8 mouse cellular contexts compared by ENCODE assay signal in the genomic region with DNA sequence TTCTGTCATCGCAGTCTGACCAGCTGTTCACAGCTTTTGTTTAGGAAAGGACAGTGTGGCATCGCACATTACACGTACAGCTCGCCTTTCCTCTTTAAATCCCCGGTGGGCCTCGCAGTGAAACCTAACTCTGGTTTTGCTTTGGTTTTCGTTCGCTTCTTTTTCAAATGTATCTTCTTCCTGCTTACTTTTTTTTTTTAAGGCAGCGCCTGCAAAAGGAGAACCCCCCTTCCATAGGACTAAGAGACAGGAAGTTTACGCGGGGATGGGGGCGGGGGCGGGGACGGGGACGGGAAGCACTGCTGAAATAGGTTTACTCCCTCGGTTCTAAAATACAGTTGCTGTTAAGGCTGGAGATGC. TPM values are rescaled to one million over a fixed set of nuclear protein-coding genes. Genes with fewer than 3 reads are reported as not detected.
DNase-seq lines count a peak whose midpoint lies in the region; ATAC-seq and TF ChIP-seq lines count a peak whose summit lies in the region.

No protein-coding gene starts in this region.

- peaks cover 15% of the 10 kb centered on the region for H3K9me3 ChIP-seq in E14TG2a.4 (ENCODE audit: low read length)
- no peaks in the 10 kb centered on the region for H3K9me3 ChIP-seq in heart, embryonic 12.5 days (replicated peaks)

- peak overlapping the region; percentile 67 for H3K4me3 ChIP-seq in E14TG2a.4 (replicated peaks; ENCODE audit: low read length)
- H3K4me3 ChIP-seq in heart, embryonic 12.5 days = peak overlapping the region; percentile 40

- peaks cover 49% of the 10 kb centered on the region for H3K4me1 ChIP-seq in E14TG2a.4 (replicated peaks; ENCODE audit: low read depth, low read length)
- peaks cover 16% of the 10 kb centered on the region; the same call in 1 of the 2 replicates for H3K4me1 ChIP-seq in heart, embryonic 12.5 days (replicated peaks)

- peak overlapping the region; percentile 60 for H3K4me2 ChIP-seq in heart, embryonic 12.5 days

- H3K27ac ChIP-seq in heart, embryonic 12.5 days (ENCODE audit: poor library complexity, severe bottlenecking) = peak overlapping the region; percentile 73

- peak; percentile 75 for DNase-seq in 3T3-L1 (ENCODE audit: low read depth, low spot score)
- DNase-seq in embryo, embryonic 11 days = peak; percentile 70
- DNase-seq in kidney, postnatal 14 days = peak; percentile 33
- peak; percentile 36 for DNase-seq in lung, postnatal 10 days
- DNase-seq in right cerebral cortex, adult 18-20 months = peak; percentile 23
- DNase-seq in cerebellum, adult 11-12 months = no peak

- peak overlapping the region; percentile 28; the same call in 1 of the 2 replicates for H3K9ac ChIP-seq in heart, embryonic 12.5 days

- H3K36me3 ChIP-seq in E14TG2a.4 (ENCODE audit: insufficient read depth, low read length) = peaks cover 1% of the 10 kb centered on the region; the same call in 1 of the 2 replicates
- no peaks in the 10 kb centered on the region for H3K36me3 ChIP-seq in heart, embryonic 12.5 days

- no peak for TF ChIP-seq CTCF in E14TG2a.4 (conservative IDR thresholded peaks at IDR 0.05; ENCODE audit: low read length)

- no peaks in the 10 kb centered on the region for H3K27me3 ChIP-seq in E14TG2a.4 (ENCODE audit: insufficient read depth, low read length)
- H3K27me3 ChIP-seq in heart, embryonic 12.5 days (replicated peaks) = no peaks in the 10 kb centered on the region

- peak; percentile 80; the same call in 1 of the 2 replicates for ATAC-seq in heart, embryonic 12.5 days (ENCODE audit: insufficient number of reproducible peaks, low FRiP score)

- 15% methylated on average over 16 of the region's 16 CpGs for WGBS in heart, embryonic 12.5 days

RNA-seq across cellular contexts. Expression of gene Abcg2, which starts 12.0 kb away (rescaled TPM):
- polyA plus RNA-seq in heart, embryonic 12.5 days (2016; fragmentation: Nextera tagmentation; extraction: Ambion mirVana) = 60.1 and 62.0 TPM in 2 replicates
